Mouse (Mus musculus) spleen, adult 18-20 months (tissue): ENCODE measurements around the gene Ttc23.

Source experiments
- DNase-seq, 2 experiments: peaks; one replicate each; pipeline ENCODE4 v3.0.0; 2022; ENCODE audit warnings: mixed read lengths in 2 of 2

The Ttc23 gene

GRCm38 (mm10) chr7:67647277-67647676, at the start of gene Ttc23:
TSS of gene Ttc23 (plus strand) at chr7:67647410.
- no peak for DNase-seq

- no peak for DNase-seq
These were observed 49.2 kb upstream of the Ttc23 start for GRCm38 (mm10) chr7:67598050-67598449.

DNA sequence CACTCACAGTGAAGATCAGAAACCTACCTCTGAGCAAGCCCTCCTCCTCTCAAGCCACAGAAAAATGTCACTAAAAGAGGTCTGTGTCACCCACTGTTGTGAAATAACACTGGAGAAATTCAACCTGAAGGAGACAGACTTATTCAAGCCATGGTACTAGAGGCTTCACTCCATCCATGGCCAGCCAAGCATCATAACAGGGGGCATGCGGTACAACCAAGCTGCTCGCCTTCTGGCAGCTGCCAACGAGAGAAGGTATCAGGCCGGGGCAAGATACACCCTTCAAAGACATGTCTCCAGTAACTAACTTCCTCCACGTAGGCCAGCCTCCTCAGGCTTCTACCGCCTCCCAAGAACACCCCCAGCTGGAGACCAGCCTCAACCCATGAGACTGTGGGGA, 42.1 kb upstream of the Ttc23 start:
- no peak for DNase-seq

- no peak for DNase-seq
These were observed 41.0 kb upstream of the Ttc23 start for GRCm38 (mm10) chr7:67606250-67606649.

DNA sequence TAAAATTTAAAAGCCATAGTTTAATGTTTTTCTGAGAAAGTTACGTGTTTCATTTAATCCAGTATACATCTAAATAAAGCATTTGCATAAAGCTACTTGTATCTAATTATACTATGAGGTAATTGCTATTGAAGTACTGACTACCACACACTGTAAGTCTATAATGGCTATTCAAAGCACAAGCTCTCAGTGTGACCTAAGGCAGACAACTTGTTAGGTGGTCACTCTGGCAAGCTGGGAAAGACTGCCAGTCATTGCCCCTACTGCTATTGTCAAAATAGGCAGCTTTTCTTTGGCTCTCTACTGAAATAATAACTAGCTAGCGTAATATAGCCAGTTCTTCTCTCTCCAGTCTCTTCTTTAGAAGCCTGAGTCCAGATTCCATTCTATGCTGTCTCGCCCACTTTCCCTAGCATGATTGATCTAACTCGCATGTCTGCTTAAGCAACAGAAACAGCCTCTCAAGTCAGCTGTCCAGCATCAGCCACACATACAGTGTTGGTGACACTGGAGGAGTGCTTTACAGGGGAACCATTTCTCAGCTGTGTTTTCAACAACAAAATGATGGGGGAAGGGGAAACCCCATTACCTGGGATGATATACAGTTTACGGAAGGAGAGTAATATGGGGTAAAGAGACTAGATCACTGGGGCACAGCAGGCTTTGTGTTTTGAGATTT, 39.4 kb upstream of the Ttc23 start:
- no peak for DNase-seq

DNA sequence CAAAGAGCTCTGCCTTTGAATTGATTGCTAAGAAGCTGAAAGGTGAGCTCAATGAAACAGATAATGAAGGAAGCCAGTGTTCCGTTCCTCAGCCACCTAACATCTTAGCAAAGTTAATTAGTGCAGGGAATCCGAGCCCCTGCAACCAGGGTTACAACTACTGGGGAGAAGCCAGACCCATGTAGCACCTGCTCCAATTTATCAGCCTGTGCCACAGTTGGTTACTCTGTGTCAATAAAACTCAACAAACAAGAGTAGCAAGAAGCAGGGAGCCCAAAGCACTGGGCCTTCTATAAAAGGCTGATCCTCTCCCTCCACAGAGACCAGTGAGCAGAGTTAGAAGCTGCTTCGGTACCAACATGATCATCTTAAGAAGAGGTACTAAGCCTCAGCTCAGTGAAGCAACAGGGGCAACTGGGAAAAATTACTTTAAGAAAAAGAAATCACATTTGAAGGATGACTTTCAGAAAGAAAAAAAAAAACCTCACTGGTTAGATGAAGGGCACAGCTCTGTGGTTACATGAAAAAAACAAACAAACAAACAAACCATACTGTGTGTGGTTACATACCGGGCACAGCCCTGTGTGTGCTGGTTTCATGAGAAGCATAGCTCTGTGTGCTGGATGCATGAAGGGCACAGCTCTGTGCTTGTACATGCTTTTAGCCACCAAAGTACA, 38.7 kb upstream of the Ttc23 start:
- DNase-seq = no peak

DNA sequence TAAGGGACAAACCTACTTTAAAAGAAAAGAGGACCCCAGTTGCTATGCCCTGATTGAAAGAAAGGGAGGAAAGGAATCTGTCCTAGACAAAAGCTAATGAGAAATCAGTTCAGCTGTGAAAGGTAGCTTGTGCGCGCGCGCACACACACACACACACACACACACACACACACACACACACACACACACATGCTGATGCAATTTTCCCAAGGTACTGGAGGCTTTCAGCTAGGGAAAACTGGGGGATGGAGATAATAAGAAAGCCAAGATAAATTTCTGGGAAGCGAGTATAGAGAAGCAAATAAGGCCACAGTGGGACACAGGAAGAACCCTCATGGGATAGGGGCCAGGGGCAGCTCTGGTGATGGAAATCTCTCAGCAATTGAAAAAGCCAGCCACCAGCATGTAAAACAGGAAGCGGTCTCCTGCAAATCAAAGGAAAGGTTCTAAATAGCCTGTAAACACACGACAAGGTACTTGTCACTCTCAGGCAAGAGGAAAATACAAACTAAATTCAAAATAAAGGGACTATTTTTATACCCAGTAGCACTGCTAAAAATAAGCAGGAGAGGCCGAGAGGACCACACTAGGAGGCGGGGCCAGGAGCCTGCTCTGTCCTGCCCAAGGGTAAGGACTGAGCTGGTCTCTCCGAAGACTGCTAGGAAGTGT, 33.3 kb upstream of the Ttc23 start:
- no peak for DNase-seq

DNA sequence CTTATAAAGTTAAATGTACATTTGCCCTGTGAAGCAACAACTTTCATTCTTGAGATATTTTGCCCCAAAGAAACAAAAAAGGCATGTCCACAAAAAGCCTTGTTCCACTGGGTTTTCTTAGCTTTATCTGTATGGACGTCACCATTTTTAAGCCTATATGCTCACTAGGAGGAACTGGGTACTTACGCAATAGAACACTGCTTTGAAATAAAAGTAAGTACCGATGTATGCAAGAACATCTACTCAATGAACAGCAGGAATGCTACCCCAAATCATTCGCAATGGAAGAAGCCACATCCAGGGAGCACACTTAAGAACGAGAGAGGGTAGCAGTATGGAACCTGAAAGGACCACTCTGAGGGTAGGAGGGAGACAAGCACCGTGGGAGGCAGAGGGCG, 32.7 kb upstream of the Ttc23 start:
- DNase-seq = no peak

DNA sequence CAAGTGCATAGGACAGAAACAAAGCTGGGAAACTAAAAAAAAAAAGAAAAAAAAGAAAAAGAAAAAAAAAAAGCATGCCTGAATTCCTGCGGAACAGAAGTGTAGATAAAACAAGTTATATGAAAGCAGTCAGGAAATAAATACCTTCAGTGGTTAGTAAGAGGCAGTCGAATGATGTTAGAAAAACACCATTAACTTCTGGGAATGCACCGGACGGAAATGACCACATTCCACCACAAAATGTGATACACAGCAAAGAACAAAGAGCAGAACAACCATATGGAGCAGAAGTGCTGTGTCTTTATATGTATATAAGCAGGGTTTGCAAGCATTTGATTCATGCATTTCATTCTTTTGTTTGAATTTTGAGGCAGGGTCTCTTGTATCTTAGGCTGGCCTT, 30.3 kb upstream of the Ttc23 start:
- DNase-seq = no peak

DNA sequence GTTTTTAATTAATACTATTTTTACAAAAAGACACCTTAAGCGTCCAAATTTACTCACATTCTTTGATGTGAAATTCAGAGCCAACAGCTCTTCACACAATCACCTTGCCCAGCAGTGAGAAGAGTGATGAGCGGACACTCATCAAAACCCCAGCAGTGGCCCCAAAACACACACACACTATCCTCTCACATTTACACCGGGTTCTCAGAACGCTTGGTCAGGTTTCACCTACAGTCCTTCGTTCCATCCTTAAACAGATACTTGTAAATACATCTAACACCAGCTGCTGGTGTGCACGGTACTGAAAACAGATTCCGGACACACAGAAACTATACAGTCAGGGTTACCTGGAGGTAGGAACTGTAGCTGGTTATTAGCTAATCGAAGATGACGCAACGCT, 29.6 kb upstream of the Ttc23 start:
- DNase-seq = no peak

DNA sequence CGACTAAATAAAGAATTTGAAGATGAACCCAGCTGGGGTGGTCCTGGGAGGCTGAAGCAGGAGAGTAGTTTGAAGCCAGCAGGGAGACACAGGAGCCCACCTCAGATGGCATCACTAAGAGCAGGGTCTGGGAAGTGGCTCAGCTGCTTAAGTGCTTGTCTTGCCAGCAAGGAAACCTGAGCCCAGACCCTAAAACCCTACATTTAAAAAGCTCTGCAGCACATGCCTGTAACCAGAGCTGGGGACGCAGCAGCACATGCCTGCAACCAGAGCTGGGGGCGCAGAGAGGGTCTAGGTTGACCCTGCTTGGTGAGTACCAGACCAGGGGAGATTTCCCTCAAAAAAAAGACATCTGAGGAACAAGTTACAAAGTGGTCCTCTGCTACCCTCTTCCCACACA, 28.9 kb upstream of the Ttc23 start:
- DNase-seq = no peak

DNA sequence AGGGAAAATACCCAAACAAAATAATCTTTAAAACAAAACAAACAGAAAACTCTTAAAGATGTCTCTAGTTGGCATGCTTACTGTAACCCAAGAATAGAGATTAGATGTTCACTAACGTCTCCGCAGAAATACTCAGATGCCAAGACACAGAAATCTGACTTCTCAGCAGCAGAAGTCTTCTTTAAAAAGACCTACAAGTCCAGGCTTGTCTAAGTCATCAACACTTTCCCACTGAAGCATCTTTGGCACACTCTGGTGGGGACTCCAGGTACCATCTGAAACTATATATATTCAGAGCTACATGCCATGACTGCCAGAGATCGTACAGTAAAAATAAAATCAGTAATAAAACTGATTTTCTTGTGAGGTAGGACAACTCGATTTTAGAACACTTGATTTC, 27.4 kb upstream of the Ttc23 start:
- no peak for DNase-seq

- no peak for DNase-seq
These were observed 25.1 kb upstream of the Ttc23 start for GRCm38 (mm10) chr7:67622151-67622550.

- no peak for DNase-seq
These were observed 20.5 kb upstream of the Ttc23 start for GRCm38 (mm10) chr7:67626671-67627070.

- DNase-seq = no peak
These were observed 17.5 kb upstream of the Ttc23 start for GRCm38 (mm10) chr7:67629681-67630080.

GRCm38 (mm10) chr7:67630817-67631216, 16.4 kb upstream of the Ttc23 start:
- peak; percentile 22 to 64 for DNase-seq

- peak in 1 of 2 experiments; percentile 14 for DNase-seq
These were observed 14.8 kb upstream of the Ttc23 start for GRCm38 (mm10) chr7:67632380-67632779.

- no peak for DNase-seq
These were observed 13.0 kb upstream of the Ttc23 start for GRCm38 (mm10) chr7:67634210-67634609.

DNA sequence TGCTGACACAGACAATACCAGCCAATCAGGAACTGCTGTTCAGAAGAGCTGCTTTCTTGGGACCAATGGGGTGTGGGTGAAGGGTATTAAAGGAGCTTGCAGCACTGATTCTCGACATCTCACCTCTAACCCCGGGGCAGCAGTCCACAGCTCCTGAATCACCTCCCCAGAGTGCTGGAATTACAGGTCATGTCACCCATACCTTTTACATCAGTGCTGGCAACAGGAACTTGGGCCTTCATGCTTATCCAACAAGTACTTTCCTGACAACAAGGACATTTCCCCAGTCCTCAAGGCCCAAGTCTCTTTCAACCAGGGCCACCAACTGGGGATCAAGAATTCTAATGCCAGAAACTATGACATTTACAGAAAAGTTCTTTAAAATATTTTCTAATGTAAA, 11.0 kb upstream of the Ttc23 start:
- DNase-seq = no peak

DNA sequence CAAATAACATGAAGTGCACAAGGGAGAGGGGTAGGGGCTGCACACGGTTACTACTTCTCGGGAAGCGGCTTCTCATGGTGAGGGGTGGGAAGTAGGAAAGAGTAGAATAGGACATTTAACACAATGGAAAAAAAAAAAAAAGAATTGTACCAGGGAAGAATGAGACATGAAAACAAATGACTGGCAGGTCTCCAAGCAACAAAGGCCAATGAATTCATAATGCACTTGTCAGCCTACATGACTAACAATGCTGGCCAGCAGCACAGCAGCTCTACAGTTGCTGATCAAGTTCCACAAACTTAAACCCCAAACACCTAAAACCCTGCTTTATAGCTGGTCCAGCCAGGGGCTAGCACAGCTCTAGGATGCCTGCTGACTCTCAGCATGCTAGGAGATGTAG, 8.2 kb upstream of the Ttc23 start:
- no peak for DNase-seq

- DNase-seq = no peak
These were observed 4.3 kb upstream of the Ttc23 start for GRCm38 (mm10) chr7:67642955-67643354.

- DNase-seq = no peak
These were observed 2.9 kb upstream of the Ttc23 start for GRCm38 (mm10) chr7:67644291-67644690.

DNA sequence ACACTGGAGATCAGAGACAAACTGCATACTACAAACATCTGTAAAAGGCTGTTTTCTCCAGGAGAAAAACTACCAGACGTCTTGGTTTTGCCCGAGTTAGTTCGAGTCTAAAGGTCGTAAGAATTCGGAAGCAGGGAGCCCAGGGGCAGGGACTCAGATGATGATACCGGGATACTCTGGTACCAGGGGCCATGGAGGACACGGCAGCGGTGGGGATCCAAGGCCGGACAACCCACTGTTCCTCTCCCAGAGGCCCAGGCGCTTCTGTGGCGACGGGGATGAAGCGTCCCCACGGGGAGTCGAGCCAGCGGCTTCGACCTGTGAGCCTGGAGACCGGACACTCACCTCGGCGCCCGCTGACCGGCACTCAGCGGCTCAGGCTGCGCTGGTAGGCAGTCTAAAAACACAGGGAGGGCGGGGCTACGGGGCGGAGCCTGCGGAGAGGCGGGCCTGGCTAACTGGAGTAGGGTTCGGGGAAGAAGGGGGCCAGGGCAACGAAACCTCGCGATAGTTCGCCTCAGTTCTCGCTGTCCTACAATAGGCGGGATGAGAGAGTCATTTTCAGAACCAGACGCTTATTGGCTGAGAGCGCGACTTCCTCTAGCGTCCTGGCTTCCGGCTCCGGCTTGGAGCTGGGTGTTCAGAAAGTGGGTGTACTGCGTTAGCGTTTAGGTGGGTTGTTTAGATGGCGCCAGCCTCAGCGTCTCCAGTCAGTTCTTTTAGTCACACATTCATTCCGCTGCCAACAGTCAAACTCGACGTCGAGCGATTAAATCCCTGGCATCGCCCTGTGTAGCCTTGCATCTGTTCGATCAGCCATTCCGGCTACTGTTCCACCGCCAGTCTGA, 2.2 kb upstream of the Ttc23 start, which contains the start of gene Lrrc28:
Gene Lrrc28 (minus strand): TSS at position 436 of the 848 bp plus-strand sequence.
- DNase-seq = peak; percentile 97 to 98
